Mouse (Mus musculus) liver, embryonic 16.5 days (tissue): ENCODE data around the gene Ilf3. TPM values are rescaled to one million over a fixed set of nuclear protein-coding genes. Genes with fewer than 3 reads are reported as not detected.
"Not testable (repeated sequence)": the region's sequence is repeated elsewhere in the genome, so short reads cannot be mapped to it uniquely, and the experiment has no call there.

ENCODE experiments used
- ATAC-seq: fragments of 200-750 bp; cut with Nextera tagmentation; 2 replicates; pipeline ENCODE4 v1.8.0; 2017; ENCODE audit warnings: low read depth, mild to moderate bottlenecking, moderate number of reproducible peaks, moderate library complexity
- H3K27ac ChIP-seq: fragments of 300-500 bp; sonication (generic); 2 replicates; pipeline ENCODE4 v1.5.1; 2014; ENCODE audit warnings: mild to moderate bottlenecking, low read length
- H3K27me3 ChIP-seq: fragments of 300-500 bp; sonication (generic); 2 replicates; pipeline ENCODE4 v1.6.1; 2014; ENCODE audit warnings: low read depth, low read length, mixed read lengths; ENCODE audit not compliant: control insufficient read depth, insufficient read depth
- H3K36me3 ChIP-seq: fragments of 300-500 bp; sonication (generic); 2 replicates; pipeline ENCODE4 v1.6.1; 2014; ENCODE audit warnings: mild to moderate bottlenecking; ENCODE audit not compliant: control insufficient read depth, insufficient read depth
- H3K4me1 ChIP-seq: fragments of 300-500 bp; sonication (generic); 2 replicates; pipeline ENCODE4 v1.6.1; 2014; ENCODE audit warnings: low read depth, low read length, mixed read lengths; ENCODE audit not compliant: control insufficient read depth
- H3K4me2 ChIP-seq: fragments of 300-500 bp; sonication (generic); 2 replicates; pipeline ENCODE4 v1.6.1; 2014; ENCODE audit warnings: low read depth, low read length, mixed read lengths
- H3K4me3 ChIP-seq: fragments of 300-500 bp; sonication (generic); 2 replicates; pipeline ENCODE4 v1.5.1; 2014; ENCODE audit warnings: low read depth, mild to moderate bottlenecking, low read length
- H3K9ac ChIP-seq: fragments of 300-500 bp; sonication (generic); 2 replicates; pipeline ENCODE4 v1.6.1; 2014; ENCODE audit warnings: low read depth, low read length
- H3K9me3 ChIP-seq: fragments of 300-500 bp; sonication (generic); replicated peaks from 2 replicates; pipeline ENCODE4 v1.6.1; 2016; ENCODE audit warnings: low read length; ENCODE audit not compliant: control insufficient read depth
- WGBS: fragments of 180-500 bp; shearing (Covaris S2); extraction: QIAGEN DNeasy Blood & Tissue Kit; methylation state at CpG from one replicate; pipeline ENCODE4 v1.1.7; 2014; ENCODE audit not compliant: insufficient replicate concordance; 5-methylcytosine and 5-hydroxymethylcytosine counted together
- polyA plus RNA-seq: library from polyadenylated mRNA; unstranded; fragments of >200 nt; fragmentation: Nextera tagmentation; extraction: Ambion mirVana; gene quantifications from 2 replicates; pipeline ENCODE4 v1.2.1, GENCODE M21; 2015

The Ilf3 gene
- polyA plus RNA-seq, result 34.9 and 37.2 TPM in 2 replicates

DNA sequence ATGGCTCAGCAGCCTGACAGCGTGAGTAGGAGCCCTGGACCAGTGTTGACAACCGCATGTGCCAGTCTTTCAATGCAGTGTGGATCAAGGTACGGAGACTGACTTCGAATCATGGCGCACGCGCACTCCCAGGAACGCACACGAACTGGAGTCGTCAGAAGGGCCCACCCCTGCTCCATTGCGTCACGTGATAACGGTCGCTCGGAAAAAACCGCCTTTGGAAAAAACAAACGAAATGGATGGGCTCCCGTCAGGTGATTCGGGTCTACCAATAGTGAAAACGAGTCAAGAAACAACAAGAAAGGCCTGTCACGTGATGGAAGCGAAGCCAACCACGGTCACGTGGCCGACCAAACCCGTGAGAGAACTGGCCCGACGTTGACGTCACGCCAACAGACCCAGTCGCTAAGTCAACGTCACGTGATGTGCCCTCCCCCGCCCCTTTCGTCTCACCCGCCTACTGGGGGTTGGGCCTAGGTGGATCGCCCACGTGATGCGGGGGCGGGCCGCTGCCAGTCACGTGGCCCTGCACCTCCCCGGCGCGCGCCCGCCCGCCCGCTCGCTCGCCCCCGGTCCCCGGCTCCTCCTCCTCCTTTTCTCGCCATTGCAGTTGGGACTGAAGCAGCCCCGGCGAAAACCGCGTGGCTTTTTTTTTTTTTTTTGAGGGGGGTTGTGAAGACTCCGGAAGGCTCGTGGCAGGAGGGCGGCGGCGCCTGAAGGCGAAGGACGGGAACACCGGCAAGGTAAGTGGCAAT, at the start of gene Ilf3:
Ilf3 (plus strand) TSS at position 515 of the 755 bp plus-strand sequence.
- under 1% methylated on average over 55 of the region's 66 CpGs for WGBS
- peak within 1 kb of the TSS; percentile 96 for H3K27ac ChIP-seq
- peaks cover 19% of the 10 kb centered on the region for H3K4me1 ChIP-seq
- H3K4me3 ChIP-seq, result peak within 1 kb of the TSS; percentile 81
- H3K36me3 ChIP-seq, result no peaks in the 10 kb centered on the region
- ATAC-seq, result peak; percentile 89
- no peaks in the 10 kb centered on the region; the same call in 1 of the 2 replicates for H3K27me3 ChIP-seq
- peak within 1 kb of the TSS; percentile 65 for H3K9ac ChIP-seq
- no peaks in the 10 kb centered on the region for H3K9me3 ChIP-seq
- H3K4me2 ChIP-seq, result peak within 1 kb of the TSS; percentile 93

DNA sequence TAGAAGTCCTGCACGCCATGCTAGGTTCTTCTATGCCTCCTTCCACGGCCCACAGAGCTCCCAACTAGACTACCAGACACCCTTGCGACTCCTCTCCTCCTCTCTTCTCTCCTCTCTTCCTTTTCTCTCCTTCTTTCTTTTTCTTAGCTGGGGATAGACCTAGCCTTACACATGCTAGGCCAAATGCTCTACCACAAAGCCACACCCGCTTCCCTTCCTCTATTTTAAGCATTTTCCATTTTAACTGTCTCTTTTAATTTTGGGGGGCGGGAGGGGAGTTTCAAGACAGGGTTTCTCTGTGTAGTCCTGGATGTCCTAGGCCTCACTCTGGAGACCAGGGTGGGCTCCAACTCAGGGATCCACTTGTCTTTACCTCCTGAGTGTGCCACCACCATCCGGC, 48.9 kb upstream of the Ilf3 start:
- H3K9ac ChIP-seq, result no peak overlapping the region
- WGBS, result 63% methylated on average over 6 of the region's 6 CpGs
- no peaks in the 10 kb centered on the region for H3K27me3 ChIP-seq
- H3K4me1 ChIP-seq, result peaks cover 45% of the 10 kb centered on the region
- H3K4me2 ChIP-seq, result no peak overlapping the region
- no peak for ATAC-seq
- no peaks in the 10 kb centered on the region for H3K9me3 ChIP-seq
- no peaks in the 10 kb centered on the region for H3K36me3 ChIP-seq
- no peak overlapping the region for H3K4me3 ChIP-seq
- H3K27ac ChIP-seq, result peak overlapping the region; percentile 12; the same call in 1 of the 2 replicates

DNA sequence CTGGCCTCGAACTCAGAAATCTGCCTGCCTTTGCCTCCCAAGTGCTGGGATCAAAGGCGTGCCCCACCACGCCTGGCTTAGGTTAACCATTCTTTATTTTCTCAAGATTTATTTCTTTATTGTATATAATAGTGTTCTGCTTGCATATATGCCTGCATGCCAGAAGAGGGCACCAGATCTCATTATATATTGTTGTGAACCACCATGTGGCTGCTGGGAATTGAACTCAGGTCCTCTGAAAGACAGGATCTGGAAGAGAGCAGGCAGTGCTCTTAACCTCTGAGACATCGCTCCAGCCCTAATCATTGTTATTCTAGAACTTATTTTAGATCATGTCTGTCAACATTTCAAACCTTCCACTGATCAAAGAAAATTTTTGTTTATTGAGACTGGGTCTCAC, 48.2 kb upstream of the Ilf3 start:
- ATAC-seq, result no peak
- Histone ChIP-seq H3K27ac (no peak overlapping the region), H3K27me3 (no peaks in the 10 kb centered on the region), H3K4me1 (peaks cover 40% of the 10 kb centered on the region), H3K9me3 (no peaks in the 10 kb centered on the region), H3K4me2 (no peak overlapping the region), H3K9ac (no peak overlapping the region), H3K36me3 (no peaks in the 10 kb centered on the region), H3K4me3 (no peak overlapping the region)
- 80% methylated on average over 4 of the region's 4 CpGs for WGBS

DNA sequence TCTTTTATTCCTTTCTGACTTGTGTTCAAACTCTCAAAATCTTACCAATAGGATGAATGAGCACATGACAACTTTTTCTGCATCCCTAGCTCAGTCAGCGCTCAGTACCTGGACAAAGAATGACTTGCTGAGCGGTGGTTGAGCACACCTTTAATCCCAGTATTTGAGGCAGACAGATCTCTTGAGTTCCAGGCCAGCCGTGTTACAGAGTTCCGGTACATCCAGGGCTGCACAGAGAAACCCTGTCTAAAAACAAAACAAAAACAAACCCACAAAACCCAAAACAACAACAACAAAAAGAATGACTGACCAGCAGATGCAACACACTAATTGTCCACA, 47.4 kb upstream of the Ilf3 start:
- no peaks in the 10 kb centered on the region for H3K27me3 ChIP-seq
- 22% methylated on average over 4 of the region's 4 CpGs for WGBS
- peak overlapping the region; percentile 58 for H3K9ac ChIP-seq
- H3K27ac ChIP-seq, result no peak overlapping the region
- no peaks in the 10 kb centered on the region for H3K9me3 ChIP-seq
- H3K4me3 ChIP-seq, result peak overlapping the region; percentile 65
- no peak for ATAC-seq
- H3K4me2 ChIP-seq, result peak overlapping the region; percentile 96
- H3K36me3 ChIP-seq, result no peaks in the 10 kb centered on the region
- peaks cover 33% of the 10 kb centered on the region for H3K4me1 ChIP-seq

DNA sequence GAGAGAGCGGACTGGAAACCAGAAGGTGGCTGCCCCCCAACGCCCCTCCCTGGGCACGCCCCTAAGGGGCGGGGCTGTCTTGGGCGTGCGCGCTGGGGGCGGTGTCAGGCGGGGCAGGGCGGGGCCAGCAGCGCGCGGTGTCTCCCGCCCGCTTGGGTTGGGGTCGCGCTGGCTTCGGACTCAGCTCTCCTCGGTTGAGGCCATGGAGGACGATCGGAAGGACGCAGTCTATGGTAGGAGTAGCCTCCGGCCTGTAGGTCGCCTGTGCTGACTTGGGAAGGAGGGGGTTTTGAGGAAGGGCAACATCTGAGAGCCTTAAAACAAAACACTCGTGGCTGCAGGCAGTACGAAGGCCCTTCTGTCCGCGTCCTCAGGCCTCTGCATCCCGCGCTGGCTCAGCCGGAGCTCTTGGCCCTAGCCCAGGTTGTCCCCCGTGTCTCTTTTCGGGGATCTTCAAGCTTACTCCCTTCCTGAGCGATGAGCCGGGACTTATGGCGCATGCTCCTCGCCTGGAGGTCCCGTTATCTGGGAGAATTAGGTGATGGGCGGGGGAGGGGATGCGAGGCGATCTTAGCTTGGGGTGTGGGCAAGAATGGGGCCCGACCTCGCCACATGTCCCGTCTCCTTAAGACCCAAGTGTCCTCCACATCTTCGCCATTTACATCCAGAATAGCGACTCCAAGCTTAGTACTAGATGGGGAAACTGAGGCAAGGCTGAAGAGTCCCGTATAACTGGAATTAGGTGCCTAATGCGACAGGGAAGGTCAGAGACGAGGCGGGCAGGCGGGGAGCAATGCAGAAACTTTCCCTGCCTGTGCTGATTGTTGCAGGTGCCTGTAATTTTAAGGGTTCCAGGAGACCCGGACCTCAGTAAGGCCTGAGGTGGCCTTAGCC, 46.8 kb upstream of the Ilf3 start, which contains the start of gene Slc44a2:
Slc44a2 (plus strand) TSS at position 80 of the 894 bp plus-strand sequence.
- Histone ChIP-seq H3K9ac (peak within 1 kb of the TSS; percentile 58), H3K4me1 (peaks cover 27% of the 10 kb centered on the region), H3K27me3 (no peaks in the 10 kb centered on the region), H3K27ac (peak within 1 kb of the TSS; percentile 54), H3K4me2 (peak within 1 kb of the TSS; percentile 96), H3K36me3 (no peaks in the 10 kb centered on the region), H3K9me3 (no peaks in the 10 kb centered on the region), H3K4me3 (peak within 1 kb of the TSS; percentile 65)
- ATAC-seq, result peak; percentile 91
- WGBS, result under 1% methylated on average over 52 of the region's 52 CpGs

DNA sequence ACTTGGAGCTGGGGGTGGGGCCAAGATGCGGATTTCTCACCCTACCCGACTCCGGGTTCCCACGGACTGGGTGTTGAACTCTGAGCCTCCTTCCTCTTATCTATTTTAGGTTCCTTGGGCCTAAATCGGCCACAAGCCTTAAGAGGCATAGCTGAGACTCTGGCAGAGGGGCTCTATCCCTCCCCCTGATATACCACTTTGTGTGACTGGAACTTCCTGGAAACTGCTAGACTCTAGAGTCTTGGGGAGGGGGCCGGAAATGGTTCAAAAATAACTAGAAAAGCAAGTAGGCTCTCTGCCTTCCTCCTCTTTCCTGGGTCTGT, 46.2 kb upstream of the Ilf3 start:
- Histone ChIP-seq H3K27me3 (no peaks in the 10 kb centered on the region), H3K4me2 (peak overlapping the region; percentile 96), H3K27ac (peak overlapping the region; percentile 54), H3K36me3 (no peaks in the 10 kb centered on the region), H3K4me1 (peaks cover 27% of the 10 kb centered on the region), H3K4me3 (peak overlapping the region; percentile 65), H3K9me3 (no peaks in the 10 kb centered on the region), H3K9ac (peak overlapping the region; percentile 58)
- WGBS, result 2% methylated on average over 6 of the region's 6 CpGs
- ATAC-seq, result peak; percentile 19

DNA sequence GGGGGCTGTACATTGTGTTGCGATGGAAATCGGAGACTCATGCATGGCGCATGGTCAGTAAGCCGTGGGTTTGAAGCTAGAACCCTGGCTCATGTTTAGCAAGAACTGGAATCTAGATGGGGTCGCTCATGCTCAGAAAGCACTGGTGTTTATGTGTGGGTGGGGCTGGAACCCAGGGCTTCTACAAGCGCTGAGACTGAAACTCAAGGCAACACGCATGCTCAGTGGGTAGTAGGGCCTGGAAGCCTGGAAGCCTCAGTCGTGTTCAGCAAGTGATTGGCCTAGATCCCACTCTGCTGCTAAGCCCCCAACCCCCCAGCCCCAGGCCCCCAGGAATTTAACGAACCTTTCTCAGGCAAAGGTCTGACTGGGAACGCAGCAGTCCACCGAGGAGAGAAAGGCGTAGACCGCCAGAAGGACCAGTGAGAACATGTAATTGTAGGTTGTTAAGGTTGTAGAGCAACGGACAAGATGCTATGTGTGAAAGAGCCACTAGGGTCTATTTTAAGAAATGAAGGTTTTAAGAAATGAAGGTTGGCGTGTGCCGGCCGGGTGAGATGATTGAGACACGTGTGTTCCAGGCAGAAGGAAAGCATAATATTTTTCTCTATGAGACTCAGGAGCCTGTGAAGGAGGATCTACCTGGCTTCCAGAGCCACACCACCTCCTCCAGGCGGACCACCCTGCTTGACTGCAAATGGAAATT, 45.3 kb upstream of the Ilf3 start:
- H3K27me3 ChIP-seq, result no peaks in the 10 kb centered on the region
- no peaks in the 10 kb centered on the region for H3K36me3 ChIP-seq
- no peak overlapping the region; the same call in 1 of the 2 replicates for H3K27ac ChIP-seq
- 69% methylated on average over 19 of the region's 19 CpGs for WGBS
- ATAC-seq, result no peak
- H3K4me3 ChIP-seq, result peak overlapping the region; percentile 65
- H3K9me3 ChIP-seq, result no peaks in the 10 kb centered on the region
- H3K9ac ChIP-seq, result no peak overlapping the region; the same call in 1 of the 2 replicates
- peak overlapping the region; percentile 96; the same call in 1 of the 2 replicates for H3K4me2 ChIP-seq
- peaks cover 30% of the 10 kb centered on the region for H3K4me1 ChIP-seq

DNA sequence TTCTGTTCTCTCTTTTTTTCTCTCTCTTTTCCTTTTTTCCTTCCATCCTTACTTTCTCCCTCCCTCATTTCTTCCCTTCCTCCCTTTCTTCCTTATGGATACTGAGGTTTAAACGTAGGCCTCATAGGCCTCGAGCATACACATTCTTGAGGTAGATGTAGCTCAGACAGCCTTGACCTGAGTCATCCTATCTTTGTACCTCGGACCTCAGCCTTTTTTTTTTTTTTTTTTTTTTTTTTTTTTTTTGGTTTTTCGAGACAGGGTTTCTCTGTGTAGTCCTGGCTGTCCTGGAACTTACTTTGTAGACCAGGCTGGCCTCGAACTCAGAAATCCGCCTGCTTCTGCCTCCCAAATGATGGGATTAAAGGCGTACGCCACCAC, 44.8 kb upstream of the Ilf3 start:
- not testable (repeated sequence) for H3K9me3 ChIP-seq, H3K36me3 ChIP-seq, H3K9ac ChIP-seq, H3K4me2 ChIP-seq, H3K27me3 ChIP-seq, H3K27ac ChIP-seq, ATAC-seq, H3K4me3 ChIP-seq
- peaks cover 30% of the 10 kb centered on the region for H3K4me1 ChIP-seq
- 70% methylated on average over 7 of the region's 8 CpGs for WGBS
